Mouse (Mus musculus): Measurements from ENCODE around the gene Wipf2.
A peak's percentile ranks its signal among the peaks of the same experiment; 100 is the strongest.

Gene Wipf2

GRCm38 (mm10) chr11:98942923-98943641 lies 79.6 kb downstream of the Wipf2 start:
- no peak for DNase-seq (ENCODE audit: low read depth, low spot score)

- no peak for DNase-seq (ENCODE audit: low read depth, low spot score)
Observed at GRCm38 (mm10) chr11:98943741-98944461, 80.5 kb downstream of the Wipf2 start.

DNA sequence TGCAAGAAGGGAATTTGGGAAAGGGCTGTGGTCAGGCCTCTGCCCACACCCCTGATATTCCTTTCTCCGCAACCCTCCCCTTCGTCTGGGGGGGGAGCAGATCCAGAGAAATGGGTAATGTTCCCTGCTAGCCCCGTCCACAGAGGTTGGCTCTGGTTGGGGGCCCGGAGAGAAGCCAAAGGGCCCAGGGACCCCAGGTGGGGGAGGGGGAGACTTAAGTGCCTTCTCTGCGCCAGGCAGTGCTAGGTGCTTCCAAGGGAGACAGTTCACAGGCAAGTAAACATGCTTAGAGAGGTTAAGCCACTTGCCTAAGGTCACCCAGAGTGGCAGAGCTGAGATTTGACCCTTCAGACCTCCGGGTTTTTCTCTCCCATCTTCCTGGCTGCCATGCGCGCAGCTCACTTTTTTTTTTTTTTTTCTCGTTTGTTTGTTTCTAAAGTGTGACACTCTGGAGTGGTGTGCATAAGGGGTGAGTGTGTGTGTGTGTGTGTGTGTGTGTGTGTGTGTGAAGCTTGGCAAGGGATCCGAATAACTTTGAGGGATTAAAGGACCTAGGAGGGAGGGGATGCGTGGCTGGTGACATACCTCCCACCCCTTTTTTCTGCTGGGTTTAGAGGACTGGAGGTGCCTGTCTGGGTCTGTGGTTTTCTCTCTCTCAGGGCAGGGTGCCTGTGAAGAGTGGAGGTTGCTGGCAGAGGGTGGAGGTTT lies 81.6 kb downstream of the Wipf2 start:
- no peak for DNase-seq (ENCODE audit: low read depth, low spot score)

GRCm38 (mm10) chr11:98945605-98945977 lies 82.2 kb downstream of the Wipf2 start:
- no peak for DNase-seq (ENCODE audit: low read depth, low spot score)

GRCm38 (mm10) chr11:98947969-98948569 lies 84.6 kb downstream of the Wipf2 start:
- DNase-seq (ENCODE audit: low read depth, low spot score) = no peak

DNA sequence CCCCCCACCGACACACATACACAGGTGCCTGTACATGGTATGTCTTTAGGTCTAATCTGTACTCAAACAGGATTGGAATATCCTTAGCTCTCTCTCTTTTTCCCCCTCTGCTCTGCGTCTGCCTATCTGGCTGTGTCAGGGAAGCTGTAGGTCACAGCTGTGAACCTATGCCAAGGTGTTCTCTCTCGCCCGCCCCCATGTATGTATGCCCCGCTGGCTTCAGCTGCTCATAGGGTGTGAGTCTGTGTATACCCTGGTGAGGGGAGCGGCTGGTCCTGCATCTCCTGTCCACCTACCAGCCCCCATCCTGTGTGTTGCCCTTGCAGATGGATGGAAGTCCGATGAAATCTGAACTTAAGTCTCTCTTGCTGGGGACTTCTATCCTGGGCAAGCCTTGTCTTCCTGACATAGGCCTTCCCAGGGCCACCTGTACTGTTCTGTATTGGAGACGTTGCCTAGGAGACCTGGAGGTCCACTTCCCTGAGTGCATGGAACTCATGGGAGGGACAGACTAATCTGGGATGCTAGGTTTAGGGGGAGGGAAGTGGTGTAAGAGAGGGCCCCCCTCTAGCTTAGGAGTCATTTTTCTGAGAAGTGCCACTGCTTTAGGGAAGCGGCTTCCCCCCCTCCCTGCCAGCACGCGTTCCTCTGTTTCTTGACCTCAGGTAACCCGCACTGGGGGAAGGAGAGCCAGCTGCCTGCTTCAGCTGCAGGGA lies 86.0 kb downstream of the Wipf2 start:
- no peak for DNase-seq (ENCODE audit: low read depth, low spot score)

DNA sequence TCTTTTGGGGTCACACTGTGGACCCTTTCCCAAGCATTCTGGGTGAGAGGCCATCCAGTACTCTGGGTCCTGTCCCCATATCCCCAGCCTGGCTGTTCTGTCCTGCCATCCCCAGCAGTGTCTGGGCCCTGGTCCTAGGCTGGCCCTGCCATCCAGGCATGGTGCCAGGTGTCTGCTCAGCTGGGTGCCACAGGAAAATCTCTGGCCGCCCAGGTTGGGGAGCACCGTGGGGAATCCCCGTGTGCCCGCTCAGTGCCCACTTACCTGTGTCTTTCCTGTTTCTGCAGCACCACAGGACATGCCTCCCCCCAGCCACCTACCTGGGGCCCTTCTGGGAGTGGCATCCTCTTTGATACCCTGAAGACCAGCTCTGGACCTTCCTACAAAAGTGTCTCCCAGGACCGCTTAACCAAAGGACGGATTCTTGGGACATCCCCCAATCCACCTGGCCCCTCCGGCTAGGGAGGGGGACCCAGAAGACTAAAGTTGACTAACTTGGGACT lies 86.6 kb downstream of the Wipf2 start:
- no peak for DNase-seq (ENCODE audit: low read depth, low spot score)

GRCm38 (mm10) chr11:98950484-98950883 lies 87.0 kb downstream of the Wipf2 start:
- DNase-seq (ENCODE audit: low read depth, low spot score) = no peak

GRCm38 (mm10) chr11:98951026-98951906 lies 87.8 kb downstream of the Wipf2 start:
- no peak for DNase-seq (ENCODE audit: low read depth, low spot score)

DNA sequence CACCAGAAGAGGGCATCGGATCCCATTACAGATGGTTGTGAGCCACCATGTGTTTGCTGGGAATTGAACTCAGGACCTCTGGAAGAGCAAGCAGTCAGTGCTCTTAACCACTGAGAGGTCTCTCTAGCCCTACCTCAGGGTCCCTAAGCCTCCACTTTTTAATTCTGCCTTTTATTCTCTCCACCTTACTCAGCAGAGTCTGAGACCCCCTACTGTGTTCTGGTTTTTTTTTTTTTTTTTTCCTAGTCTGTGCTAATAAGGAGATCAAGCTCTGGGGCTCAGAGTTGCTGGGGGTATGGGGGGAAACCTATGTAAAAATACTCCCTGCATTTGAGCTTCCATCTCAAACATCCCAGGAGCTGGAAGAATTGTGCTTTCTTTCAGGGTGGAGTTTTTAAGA lies 88.7 kb downstream of the Wipf2 start:
- no peak for DNase-seq (ENCODE audit: low read depth, low spot score)

- DNase-seq (ENCODE audit: low read depth, low spot score) = peak; percentile 82
Observed at GRCm38 (mm10) chr11:98952736-98953135, 89.3 kb downstream of the Wipf2 start.

- peak; percentile 77 for DNase-seq (ENCODE audit: low read depth, low spot score)
Observed at GRCm38 (mm10) chr11:98953361-98953760, 89.9 kb downstream of the Wipf2 start.

- no peak for DNase-seq (ENCODE audit: low read depth, low spot score)
Observed at GRCm38 (mm10) chr11:98953835-98954320, 90.4 kb downstream of the Wipf2 start.

- DNase-seq (ENCODE audit: low read depth, low spot score) = peak; percentile 83
Observed at GRCm38 (mm10) chr11:98954373-98954772, 90.9 kb downstream of the Wipf2 start.

Measured in ES-CJ7 (cell line).